Mouse (Mus musculus) adrenal gland (tissue): ENCODE results near the gene Eef2kmt.
"Not testable (repeated sequence)": the region's sequence is repeated elsewhere in the genome, so short reads cannot be mapped to it uniquely, and the experiment has no call there.

Experiments
- intact Hi-C: fragments of 180-260 bp; cut with DNase I; formaldehyde crosslinking; loops from one replicate; pipeline ENCODE4 v1.15.1; 2025
- microRNA-seq, 2 experiments: library from miRNA; unstranded; fragments of <30 nt; microRNA quantifications; one replicate each; pipeline ENCODE4; 2019

Eef2kmt gene

GRCm38 (mm10) chr16:5227501-5227900 lies 28.3 kb downstream of the Eef2kmt start:
- intact Hi-C loops = not testable (repeated sequence)

DNA sequence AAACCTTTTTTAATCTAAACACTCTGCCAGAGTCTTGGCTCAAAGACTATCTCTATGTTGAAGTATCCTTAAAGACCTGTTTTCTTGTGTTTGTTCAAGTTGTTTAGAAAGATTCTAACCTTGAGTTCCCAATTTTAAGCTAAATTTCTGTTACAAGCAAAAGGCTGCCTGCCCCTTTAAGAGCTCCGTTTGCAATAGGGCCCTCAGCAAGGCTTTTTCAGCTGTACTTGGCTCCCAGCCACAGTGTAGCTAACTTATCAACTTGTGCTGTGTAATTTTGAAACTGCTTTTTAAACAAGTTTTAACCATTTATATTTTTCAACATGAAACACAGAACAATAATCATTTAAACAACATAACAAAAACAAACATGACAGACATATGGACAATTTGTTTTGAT lies 29.2 kb downstream of the Eef2kmt start:
- intact Hi-C loops = not testable (repeated sequence)

- intact Hi-C loops = no loop called here
Observed at GRCm38 (mm10) chr16:5222140-5222539, 33.6 kb downstream of the Eef2kmt start, which contains the start of gene AU021092. TSS of gene AU021092 (minus strand) at chr16:5222299.

DNA sequence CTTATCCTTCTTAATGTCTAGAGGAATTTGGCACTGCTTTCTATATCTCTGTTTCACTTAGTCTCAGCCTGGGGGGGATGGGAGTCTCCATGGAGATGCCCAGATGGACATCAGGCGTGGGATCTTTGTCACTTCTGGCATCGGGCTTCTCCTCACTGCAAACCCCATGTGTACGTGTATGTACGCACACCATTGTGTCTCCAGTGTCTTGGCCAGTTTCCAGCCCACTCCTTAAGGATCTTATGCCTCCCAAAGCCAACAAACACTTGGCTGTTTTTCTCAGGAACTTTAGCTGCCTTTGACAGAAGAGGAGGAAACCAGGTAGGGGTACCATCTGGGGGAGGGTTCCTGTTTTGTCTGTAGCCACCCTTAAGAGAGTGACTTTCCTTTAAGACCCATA lies 34.4 kb downstream of the Eef2kmt start:
- intact Hi-C loops = no loop called here

- intact Hi-C loops = no loop called here
Observed at GRCm38 (mm10) chr16:5217341-5218133, 38.2 kb downstream of the Eef2kmt start.

DNA sequence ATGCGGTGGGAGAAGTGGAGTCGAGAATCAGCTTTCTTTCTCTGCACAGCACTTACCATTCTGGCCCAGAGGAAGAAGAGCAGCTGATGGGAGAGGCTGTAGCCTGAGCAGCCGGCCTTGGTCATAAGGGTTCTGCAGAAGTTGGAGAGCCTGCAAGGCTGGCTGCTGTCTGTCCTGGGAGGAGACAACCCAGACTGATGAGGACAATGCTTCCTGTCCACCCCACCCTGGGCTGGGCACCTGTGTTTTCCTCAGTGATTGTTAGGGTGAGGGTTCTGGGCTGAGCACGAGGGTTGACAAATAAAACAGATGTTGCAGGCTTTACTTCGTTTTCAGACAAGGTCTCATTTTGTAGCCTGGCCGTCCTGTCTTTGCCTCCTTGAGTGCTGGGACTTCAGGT lies 39.1 kb downstream of the Eef2kmt start:
- intact Hi-C loops = no loop called here

DNA sequence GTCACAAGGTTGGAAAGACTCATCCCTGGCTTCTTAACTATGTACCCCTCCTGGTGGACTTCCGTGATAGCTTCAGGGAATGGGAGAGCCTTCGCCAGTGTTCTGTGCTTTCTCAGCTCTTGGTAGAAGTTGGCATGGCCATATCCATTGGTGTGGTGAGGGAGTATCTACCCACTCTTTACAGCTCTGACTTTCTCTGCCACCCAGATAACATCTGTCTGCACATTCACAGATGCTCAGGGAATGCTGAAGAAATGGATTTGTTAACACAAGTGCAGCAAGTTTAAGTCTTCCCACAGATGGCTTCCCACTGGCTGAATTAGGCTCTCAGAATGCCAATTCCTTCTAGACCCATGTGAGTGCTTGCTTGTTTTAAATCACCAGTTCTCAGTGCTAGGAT lies 41.7 kb downstream of the Eef2kmt start:
- intact Hi-C loops = no loop called here

DNA sequence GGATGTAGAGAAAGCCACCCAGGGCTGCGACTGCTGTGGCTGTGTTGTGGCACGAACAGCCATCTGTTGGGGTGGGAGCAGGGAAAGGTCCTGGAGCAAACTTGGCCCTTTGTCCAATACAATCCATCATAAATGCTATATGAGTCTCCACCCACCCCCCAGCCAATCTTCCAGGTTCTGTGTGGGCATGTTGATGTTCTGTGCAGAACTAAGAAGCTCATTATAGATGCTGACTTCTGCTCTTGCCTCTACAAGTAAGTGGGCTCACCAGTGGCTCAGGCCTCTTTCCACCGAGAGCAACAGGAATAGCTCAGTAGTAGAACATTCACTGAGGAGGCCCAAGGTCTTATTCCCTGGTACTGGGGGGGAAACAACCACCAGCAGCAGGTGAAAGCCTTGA lies 43.6 kb downstream of the Eef2kmt start:
- intact Hi-C loops = no loop called here

- intact Hi-C loops = no loop called here
Observed at GRCm38 (mm10) chr16:5210365-5210764, 45.4 kb downstream of the Eef2kmt start.

DNA sequence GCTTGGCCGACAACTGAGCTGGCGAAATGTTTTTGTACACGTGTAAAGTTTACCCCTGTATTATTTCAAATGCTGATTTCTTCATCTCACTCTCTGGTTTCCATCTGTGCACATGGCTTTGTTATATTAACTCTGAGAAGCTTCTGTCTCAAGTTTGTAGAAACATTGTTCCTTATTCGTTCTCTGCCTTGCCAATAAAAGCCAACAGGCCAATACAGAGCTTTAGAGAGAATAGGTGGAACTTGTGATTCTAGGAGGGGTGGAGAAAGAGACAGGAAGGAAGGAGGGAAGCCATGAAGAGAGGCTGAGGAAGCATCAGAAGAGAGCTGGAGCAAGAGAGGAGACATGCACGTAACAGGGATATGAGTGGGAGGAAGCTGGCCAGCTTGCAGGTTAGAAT lies 49.7 kb downstream of the Eef2kmt start:
- intact Hi-C loops = no loop called here

DNA sequence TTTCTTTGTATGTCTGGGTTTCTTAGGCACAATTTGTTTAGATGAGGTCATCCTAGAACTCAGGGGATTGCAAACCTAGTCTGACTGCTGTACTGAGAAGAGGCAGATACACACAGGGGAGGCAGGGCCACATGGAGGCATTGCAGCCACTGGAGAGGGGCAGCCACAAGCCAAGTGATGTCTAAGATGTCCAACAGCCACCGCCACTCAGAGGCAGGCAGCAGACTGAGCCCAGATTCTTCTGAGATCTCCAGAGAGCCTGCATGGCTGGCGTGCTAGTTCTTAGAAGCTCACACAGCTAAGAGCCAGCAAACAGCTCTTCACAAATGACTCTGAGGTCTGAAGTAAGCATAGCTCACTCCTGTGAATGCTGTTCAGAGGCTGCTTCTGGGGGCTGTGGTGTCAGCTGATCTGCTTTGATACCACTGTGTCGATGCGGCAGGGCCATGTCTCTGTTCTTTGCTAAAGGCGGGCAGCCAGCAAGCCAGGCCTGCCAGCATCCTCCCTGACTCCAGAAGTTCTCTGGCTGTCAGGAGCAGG lies 50.3 kb downstream of the Eef2kmt start:
- intact Hi-C loops = no loop called here

DNA sequence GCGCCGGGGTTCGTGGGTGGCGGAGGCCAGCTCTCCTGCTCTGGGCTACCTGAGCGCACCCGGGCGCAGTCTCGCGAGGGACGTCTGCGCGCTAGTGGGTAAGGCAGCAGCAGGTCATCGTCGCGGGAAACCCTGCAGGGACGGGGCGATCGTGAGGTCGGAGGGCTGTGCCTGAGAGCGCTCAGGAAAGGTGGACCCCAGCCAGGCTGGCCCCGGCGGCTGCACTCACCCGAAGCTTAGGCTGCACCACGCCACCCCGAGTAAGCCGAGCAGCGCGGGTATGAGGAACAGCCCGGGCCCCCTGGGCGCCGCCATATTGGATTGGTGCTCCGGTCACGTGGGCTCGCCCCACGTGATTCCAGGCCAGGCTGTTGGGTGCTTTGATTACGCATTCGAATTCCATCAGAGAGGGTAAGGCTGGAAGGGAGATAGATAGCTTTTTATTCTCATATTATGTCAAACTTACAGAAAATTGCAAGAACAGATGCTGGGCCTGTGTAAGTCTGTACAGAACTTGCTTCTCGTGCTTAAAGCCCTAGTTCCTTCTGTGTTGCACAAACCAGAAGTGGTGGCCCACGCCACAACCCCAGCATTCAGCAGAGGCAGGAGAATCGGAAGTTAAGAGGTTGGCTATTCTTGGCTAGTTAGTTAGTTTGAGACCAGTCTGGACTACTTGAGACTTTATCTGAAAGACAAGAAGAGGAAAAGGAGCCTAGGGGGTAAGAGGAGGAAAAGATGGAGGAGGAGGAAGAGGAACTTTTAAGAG lies 51.9 kb downstream of the Eef2kmt start, which contains the start of gene Nagpa:
Gene Nagpa, minus strand, starts transcription at position 345 of the 766 bp plus-strand sequence.
- intact Hi-C loops = loop anchor here (1.0 kb wide), 1 partner anchor 40 kb away; no protein-coding TSS in a partner anchor

GRCm38 (mm10) chr16:5203200-5203599 lies 52.6 kb downstream of the Eef2kmt start:
- intact Hi-C loops = loop anchor here (1.0 kb wide), 1 partner anchor 41 kb away; no protein-coding TSS in a partner anchor

GRCm38 (mm10) chr16:5202681-5203080 lies 53.1 kb downstream of the Eef2kmt start:
- intact Hi-C loops = loop anchor here (1.0 kb wide), 1 partner anchor 42 kb away; no protein-coding TSS in a partner anchor

- intact Hi-C loops = loop anchor here (5.0 kb wide), 1 partner anchor 48 kb away; the partner anchor contains the start of gene Sec14l5
Observed at GRCm38 (mm10) chr16:5195080-5195479, 60.7 kb downstream of the Eef2kmt start.

Small RNAs within 50 kb of the gene (microRNA-seq; reads per million reads assigned to microRNA genes)
- gene Gm23689 (0 reads per million in 2 experiments), gene Gm26095 (0 reads per million in 2 experiments), gene Mir6364 (0 reads per million in 2 experiments)
